Mouse (Mus musculus) left cerebral cortex, adult 11 months (tissue): ENCODE data around the gene Klra3.
"Not testable (repeated sequence)": the region's sequence is repeated elsewhere in the genome, so short reads cannot be mapped to it uniquely, and the experiment has no call there.

Experiments used
- DNase-seq: peaks from one replicate; pipeline ENCODE4 v3.0.0; 2022; ENCODE audit warnings: low spot score

Klra3 gene

DNA sequence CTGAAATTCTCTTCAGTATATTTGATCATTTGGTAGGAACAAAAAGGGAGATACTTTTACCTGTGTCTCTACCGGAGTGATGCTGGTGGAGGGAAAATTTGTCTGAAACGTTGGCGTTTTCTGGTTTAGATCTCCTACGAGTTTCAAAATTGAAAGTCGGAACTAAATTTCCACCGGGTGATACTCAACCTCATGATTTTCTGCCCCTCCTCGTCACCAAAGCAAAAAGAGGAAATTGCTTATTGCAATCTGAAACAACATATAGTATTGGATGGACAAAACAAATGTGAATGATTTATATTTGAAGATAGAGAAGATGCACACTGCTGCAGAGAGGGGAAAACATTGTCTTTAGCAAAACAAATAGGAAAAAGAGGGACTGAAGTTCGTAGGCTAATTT, at the start of gene Klra3:
TSS of gene Klra3 (minus strand) at position 164 of the 400 bp plus-strand sequence.
- no peak for DNase-seq

DNA sequence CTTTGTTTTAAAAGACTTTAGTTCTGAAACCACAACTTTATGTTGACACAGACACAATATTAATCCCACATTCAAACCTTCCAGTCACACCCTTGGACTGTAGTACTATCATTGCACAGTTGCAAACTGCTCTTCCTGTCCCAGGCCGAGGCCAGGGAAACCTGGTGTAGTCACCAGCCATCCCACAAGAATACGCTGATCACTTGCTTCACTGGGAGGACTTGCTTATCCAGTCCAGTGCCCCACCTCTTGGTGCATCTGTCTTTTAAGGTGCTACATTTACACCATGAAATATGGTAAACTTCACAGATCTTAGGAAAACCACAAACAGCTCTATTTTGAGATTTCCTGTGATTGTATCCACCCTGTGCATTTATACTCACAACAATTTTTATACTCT, 49.4 kb upstream of the Klra3 start, which contains the start of gene Klra1:
TSS of gene Klra1 (minus strand) at position 125 of the 400 bp plus-strand sequence.
- no peak for DNase-seq

DNA sequence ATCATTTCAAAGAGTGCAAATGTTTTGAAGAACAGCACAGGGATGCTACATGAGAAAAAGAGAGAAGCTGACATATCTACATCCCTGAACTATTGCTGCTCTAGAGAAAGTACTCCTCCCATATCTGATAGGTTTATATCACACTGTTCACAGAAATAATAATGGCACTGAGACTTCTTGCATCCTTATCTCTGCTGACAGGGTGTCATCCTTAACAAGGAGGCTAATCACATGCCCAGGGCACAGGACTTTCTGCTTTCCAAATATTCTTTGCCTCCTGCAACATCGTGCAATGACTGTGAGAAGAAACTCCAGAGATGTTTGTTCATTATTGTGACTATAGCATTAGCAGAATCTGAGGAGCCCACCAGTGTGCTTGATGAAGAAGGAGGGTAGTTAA, 48.4 kb upstream of the Klra3 start:
- DNase-seq: no peak

DNA sequence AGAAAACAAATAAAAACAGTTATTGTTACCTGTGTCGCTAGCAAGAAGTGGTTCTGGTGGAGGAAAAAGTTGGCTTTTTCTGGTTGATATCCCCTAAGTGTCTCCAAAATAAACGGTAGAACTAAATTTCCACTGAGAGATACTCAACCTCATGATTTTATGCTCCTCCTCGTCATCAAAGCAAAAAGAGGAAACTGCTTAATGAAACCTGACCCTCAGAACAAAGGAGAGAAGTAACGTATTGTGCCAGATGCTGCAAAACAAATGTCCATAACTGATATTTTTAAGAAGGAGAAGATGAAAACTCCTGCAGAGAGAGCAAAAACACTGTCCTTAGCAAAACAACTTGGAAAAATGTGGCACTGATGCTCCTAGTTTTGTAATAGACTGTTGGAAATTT, 45.0 kb upstream of the Klra3 start:
- DNase-seq: no peak

DNA sequence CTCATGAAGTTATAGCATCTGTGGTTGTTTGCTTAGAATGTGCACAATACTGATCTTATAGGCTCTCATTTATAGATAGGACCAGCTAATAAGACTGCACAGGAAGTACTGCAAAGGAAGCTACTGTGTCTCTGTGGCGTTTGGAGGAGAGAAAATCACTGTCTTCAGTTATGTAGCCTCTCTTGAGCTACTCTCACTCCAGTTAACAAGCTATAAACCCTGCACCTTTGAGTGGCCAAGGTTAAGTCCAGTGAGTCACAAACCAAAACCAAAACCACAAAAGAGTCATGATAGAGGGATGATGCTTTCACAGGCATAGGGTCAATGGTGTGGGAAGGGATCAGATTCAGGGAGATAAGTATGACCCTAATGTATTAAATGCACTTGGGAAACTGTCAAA, 8.0 kb upstream of the Klra3 start:
- DNase-seq: not testable (repeated sequence)

DNA sequence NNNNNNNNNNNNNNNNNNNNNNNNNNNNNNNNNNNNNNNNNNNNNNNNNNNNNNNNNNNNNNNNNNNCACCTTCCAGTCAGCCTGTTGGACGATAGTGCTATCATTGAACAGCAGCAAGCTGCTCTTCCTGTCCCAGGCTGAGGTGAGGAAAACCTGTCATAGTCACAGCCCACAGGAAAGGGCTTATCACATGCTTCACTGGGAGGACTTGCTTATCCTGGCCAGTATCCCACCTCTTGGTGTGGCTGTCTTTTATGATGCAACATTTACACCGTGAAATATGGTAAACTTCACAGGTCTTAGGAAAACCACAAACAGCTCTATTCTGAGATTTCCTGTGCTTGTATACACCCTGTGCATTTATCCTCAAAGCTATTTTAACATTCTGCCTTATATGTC, 4.6 kb upstream of the Klra3 start:
- DNase-seq: not testable (repeated sequence)

DNA sequence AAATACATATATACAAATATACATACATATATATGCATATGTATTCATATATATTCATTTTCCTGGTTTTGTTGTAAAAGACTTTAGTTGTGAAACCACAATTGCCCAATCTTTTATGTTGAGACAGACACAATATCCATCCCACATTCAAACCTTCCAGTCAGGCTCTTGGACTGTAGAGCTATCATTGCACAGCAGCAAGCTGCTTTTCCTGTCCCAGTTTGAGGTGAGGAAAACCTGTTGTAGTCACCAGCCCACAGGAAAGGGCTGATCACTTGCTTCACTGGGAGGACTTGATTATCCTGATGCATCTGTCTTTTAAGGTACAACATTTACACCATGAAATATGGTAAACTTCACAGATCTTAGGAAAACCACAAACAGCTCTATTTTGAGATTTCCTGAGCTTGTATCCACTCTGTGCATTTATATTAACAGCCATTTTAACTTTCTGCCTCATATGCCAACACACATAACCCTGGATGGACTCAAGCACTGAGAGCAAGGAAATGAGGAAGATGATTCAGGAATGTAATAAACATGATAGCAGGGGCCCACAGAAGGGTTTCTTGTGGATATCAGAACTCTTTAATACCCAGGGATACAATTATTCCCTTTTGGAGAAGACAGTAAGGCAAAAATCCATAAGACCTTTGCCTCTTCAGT, 49.3 kb downstream of the Klra3 start:
- no peak for DNase-seq

DNA sequence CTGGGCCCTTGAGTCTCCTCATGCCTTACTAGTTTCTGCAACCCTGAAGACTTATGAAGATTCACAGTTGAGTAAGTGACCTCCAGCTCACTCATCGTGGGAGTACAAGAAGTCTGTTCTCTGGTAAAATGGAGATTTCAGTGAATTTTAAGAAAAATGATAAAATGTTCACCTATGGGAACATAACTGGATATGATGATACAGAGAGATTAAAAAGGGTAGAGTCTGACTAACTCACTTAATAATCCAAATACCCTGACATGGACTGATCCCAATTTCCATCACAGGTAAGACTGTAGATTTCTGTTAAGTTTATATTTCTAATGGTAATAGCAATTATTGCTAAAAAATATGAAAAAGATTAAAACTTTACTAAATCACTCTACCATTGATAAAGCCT, 55.5 kb downstream of the Klra3 start, which contains the start of gene Klra10:
TSS of gene Klra10 (minus strand) at position 101 of the 400 bp plus-strand sequence.
- not testable (repeated sequence) for DNase-seq
